Mouse (Mus musculus) kidney, postnatal 0 days (tissue): ENCODE results near the gene Dnmt3a. TPM values are rescaled to one million over a fixed set of nuclear protein-coding genes. Genes with fewer than 3 reads are reported as not detected.

Source experiments
- ATAC-seq: fragments of 200-750 bp; cut with Nextera tagmentation; replicated peaks from 2 replicates; pipeline ENCODE4 v1.8.0; 2017; ENCODE audit warnings: low read depth, moderate number of reproducible peaks, moderate TSS enrichment, moderate library complexity; ENCODE audit not compliant: low FRiP score
- DNase-seq: peaks from one replicate; pipeline ENCODE4 v3.0.0-alpha.2; 2016; ENCODE audit warnings: low spot score
- H3K27ac ChIP-seq: fragments of 300-500 bp; sonication (generic); 2 replicates; pipeline ENCODE4 v1.5.1; 2014; ENCODE audit warnings: mild to moderate bottlenecking
- H3K27me3 ChIP-seq: fragments of 300-500 bp; sonication (generic); 2 replicates; pipeline ENCODE4 v1.6.1; 2014; ENCODE audit warnings: low read length, mixed read lengths; ENCODE audit not compliant: insufficient read depth
- H3K36me3 ChIP-seq: fragments of 300-500 bp; sonication (generic); 2 replicates; pipeline ENCODE4 v1.6.1; 2014; ENCODE audit warnings: low read length, mixed read lengths; ENCODE audit not compliant: insufficient read depth
- H3K4me1 ChIP-seq: fragments of 300-500 bp; sonication (generic); replicated peaks from 2 replicates; pipeline ENCODE4 v1.6.1; 2014; ENCODE audit warnings: antibody characterized with exemption, low read length, mixed read lengths; ENCODE audit not compliant: insufficient read depth
- H3K4me2 ChIP-seq: fragments of 300-500 bp; sonication (generic); 2 replicates; pipeline ENCODE4 v1.6.1; 2014; ENCODE audit warnings: mild to moderate bottlenecking, low read length, moderate library complexity, mixed read lengths
- H3K4me3 ChIP-seq: fragments of 300-500 bp; sonication (generic); replicated peaks from 2 replicates; pipeline ENCODE4 v1.5.1; 2014; ENCODE audit warnings: low read depth, low read length
- H3K9ac ChIP-seq: fragments of 300-500 bp; sonication (generic); 2 replicates; pipeline ENCODE4 v1.6.1; 2014; ENCODE audit warnings: low read depth, low read length
- H3K9me3 ChIP-seq: fragments of 300-500 bp; sonication (generic); replicated peaks from 2 replicates; pipeline ENCODE4 v1.6.1; 2016; ENCODE audit warnings: low read length, inconsistent platforms, mixed read lengths
- CTCF ChIP-seq: IDR thresholded peaks from 2 replicates; pipeline ENCODE4 v1.5.1; 2016; ENCODE audit warnings: antibody characterized with exemption, low read depth, mild to moderate bottlenecking, moderate library complexity
- whole genome bisulfite sequencing: fragments of 180-500 bp; shearing (Covaris S2); extraction: QIAGEN DNeasy Blood & Tissue Kit; methylation state at CpG from one replicate; pipeline ENCODE4 v1.1.7; 2014; 5-methylcytosine and 5-hydroxymethylcytosine counted together
- polyA plus RNA-seq: library from polyadenylated mRNA; unstranded; fragments of >200 nt; fragmentation: Nextera tagmentation; extraction: Ambion mirVana; gene quantifications from 2 replicates; pipeline ENCODE4 v1.2.1, GENCODE M21; 2015

Gene Dnmt3a
- polyA plus RNA-seq, 1 experiment from 2014 or later: 96.5 TPM

DNA sequence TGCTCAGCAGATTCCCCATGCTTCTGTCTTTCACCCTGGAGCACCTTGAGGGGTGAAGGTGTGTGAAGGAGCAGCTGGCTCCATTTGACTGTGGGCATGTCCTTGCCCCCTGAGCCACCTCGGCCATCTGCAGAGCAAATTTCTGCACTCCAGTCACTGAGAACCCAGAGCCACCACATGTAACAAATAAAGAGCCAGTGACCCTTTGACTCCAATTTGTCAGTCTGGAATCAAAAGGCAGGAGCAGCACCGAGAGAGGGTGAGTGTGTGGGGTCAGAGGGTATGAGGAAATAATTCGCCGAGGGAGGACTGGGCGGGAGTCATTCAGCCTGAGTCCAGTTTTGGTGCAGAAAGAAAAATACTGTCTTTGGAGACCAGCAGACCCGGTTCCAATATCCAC lies 44.9 kb downstream of the Dnmt3a start:
- Histone ChIP-seq H3K4me3 (no peak overlapping the region), H3K4me1 (peaks cover 14% of the 10 kb centered on the region), H3K36me3 (0 out of 2 replicates have a peak, but pooled peaks cover 17% of the 10 kb centered on the region), H3K27ac (peak overlapping the region; percentile 73; the same call in 1 of the 2 replicates), H3K4me2 (no peak overlapping the region), H3K9me3 (no peaks in the 10 kb centered on the region), H3K27me3 (no peaks in the 10 kb centered on the region), H3K9ac (no peak overlapping the region)
- no peak for TF ChIP-seq CTCF
- DNase-seq: no peak
- WGBS: 27% methylated on average over 6 of the region's 6 CpGs
- ATAC-seq: no peak

DNA sequence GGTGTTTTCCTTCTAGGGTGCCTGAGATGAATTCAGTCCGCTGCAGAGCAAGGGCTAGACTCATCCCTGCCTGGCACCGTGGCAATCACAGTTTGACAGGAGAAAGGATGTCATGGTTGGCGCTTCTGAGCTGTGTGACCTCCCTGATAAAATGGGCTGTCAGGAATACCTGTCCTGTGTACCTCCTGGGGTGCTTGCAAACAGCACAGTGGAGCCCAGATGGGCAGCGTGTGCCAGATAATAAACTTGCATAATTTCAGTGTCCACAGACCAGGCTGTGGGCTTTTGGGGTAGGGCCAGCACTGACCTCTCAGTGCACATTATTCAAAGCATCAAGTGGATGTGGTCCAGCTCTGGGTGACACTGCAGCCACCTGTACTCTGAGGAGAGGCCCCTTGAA lies 45.4 kb downstream of the Dnmt3a start:
- WGBS: 57% methylated on average over 4 of the region's 4 CpGs
- H3K36me3 ChIP-seq: 0 out of 2 replicates have a peak, but pooled peaks cover 14% of the 10 kb centered on the region
- DNase-seq: no peak

DNA sequence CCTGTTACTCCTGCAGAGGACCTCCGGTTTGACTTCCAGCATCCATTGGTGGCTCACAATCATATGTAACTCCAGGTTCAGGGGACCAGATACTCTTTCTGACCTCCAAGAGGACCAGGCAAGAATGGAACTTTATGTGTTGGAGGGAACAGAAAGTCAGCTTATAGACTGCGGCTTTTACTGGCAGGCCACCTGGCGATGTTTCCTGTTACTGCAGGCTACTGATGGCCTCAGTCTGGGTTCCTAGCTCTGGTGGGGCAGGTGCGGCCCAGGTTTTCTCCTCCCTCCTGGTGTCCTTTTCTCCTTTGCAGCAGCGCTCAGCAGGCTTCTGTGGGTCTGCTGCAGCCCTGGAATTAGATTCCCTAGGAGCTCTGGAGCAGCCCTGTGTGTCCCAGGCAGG lies 46.7 kb downstream of the Dnmt3a start:
- no peak overlapping the region for H3K4me2 ChIP-seq
- 0 out of 2 replicates have a peak, but pooled peaks cover 14% of the 10 kb centered on the region for H3K36me3 ChIP-seq
- no peak overlapping the region for H3K4me3 ChIP-seq
- TF ChIP-seq CTCF: peak; percentile 43
- WGBS: 66% methylated on average over 5 of the region's 5 CpGs
- H3K27ac ChIP-seq: no peak overlapping the region
- H3K4me1 ChIP-seq: peaks cover 25% of the 10 kb centered on the region
- no peak overlapping the region for H3K9ac ChIP-seq
- no peak for ATAC-seq
- H3K27me3 ChIP-seq: no peaks in the 10 kb centered on the region
- no peaks in the 10 kb centered on the region for H3K9me3 ChIP-seq
- DNase-seq: no peak

More for the DNA sequence above, 45.4 kb downstream of the Dnmt3a start:
- ATAC-seq: no peak
- H3K27ac ChIP-seq: no peak overlapping the region
- no peak overlapping the region for H3K4me2 ChIP-seq
- peaks cover 18% of the 10 kb centered on the region for H3K4me1 ChIP-seq
- no peak overlapping the region for H3K4me3 ChIP-seq
- no peaks in the 10 kb centered on the region for H3K9me3 ChIP-seq
- no peak for TF ChIP-seq CTCF
- no peak overlapping the region for H3K9ac ChIP-seq
- H3K27me3 ChIP-seq: no peaks in the 10 kb centered on the region

DNA sequence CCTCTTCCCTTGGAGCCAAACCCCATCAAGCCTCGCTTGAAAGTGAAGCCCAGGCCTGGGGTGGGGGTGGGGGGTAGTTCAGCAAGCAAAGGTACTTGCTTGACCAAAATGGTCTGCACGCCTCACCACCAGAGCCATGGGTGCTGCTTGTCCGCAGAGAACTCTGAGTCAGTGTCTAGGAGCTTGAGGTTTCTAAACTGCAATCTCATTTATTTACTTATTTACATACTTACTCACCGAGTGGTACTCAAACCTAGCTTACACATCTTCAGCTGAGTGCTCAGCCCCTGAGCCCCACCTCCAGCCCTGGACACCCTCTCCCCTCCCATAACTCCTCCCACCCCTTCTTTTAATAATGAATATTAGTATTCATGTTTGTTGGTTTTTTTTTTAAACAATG lies 48.6 kb downstream of the Dnmt3a start:
- ATAC-seq: no peak
- TF ChIP-seq CTCF: no peak

DNA sequence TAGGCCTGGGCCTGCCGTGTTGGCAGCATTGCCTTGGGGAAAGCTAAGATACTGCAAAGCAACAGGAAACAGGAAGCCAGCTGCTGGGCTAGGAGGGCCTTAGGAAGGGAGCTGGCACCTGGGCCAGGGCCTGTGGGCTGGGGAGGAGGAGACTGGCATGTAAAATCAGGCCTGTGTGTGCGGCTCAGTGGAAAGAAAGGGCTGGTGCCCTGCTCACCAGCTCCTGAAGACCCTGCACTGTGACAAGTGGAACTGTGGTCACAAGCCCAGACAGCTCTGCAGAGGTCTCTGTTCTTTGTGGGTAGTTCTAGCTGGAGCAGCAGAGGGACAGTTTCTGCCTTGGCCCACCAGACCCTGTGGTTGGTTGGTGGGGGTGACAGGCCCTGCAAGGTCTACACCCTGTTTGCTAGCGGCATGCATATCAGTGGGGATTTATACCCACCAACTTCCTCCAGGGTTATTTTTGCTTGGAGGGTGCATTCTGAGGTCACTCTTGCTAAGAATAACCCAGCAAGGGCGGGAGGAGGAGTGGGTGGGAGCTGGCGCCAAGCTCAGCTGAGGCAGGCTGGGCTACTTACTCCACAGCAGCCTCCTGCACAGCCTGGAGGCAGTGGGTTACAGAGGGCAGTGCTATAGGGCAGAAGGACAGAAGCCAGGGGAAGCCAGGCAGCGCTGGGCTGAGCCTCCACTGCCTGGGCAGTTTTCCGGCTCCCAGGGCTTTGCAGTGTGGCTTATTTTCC lies 50.1 kb downstream of the Dnmt3a start:
- Histone ChIP-seq H3K4me2 (peak overlapping the region; percentile 19), H3K36me3 (0 out of 2 replicates have a peak, but pooled peaks cover 4% of the 10 kb centered on the region), H3K9ac (no peak overlapping the region), H3K4me3 (no peak overlapping the region), H3K27ac (peak overlapping the region; percentile 88), H3K27me3 (no peaks in the 10 kb centered on the region), H3K4me1 (peaks cover 21% of the 10 kb centered on the region; the same call in 1 of the 2 replicates), H3K9me3 (no peaks in the 10 kb centered on the region)
- ATAC-seq (peak; percentile 66; the same call in 1 of the 2 replicates), DNase-seq (peak; percentile 73)
- TF ChIP-seq CTCF: no peak; the same call in 1 of the 2 replicates
- WGBS: 10% methylated on average over 7 of the region's 7 CpGs

More for the DNA sequence above, 48.6 kb downstream of the Dnmt3a start:
- Histone ChIP-seq H3K27me3 (no peaks in the 10 kb centered on the region), H3K9me3 (no peaks in the 10 kb centered on the region), H3K4me1 (peaks cover 31% of the 10 kb centered on the region), H3K9ac (no peak overlapping the region), H3K36me3 (0 out of 2 replicates have a peak, but pooled peaks cover 14% of the 10 kb centered on the region), H3K4me2 (no peak overlapping the region), H3K4me3 (no peak overlapping the region), H3K27ac (peak overlapping the region; percentile 36; the same call in 1 of the 2 replicates)
- DNase-seq: no peak
- WGBS: 76% methylated on average over 4 of the region's 4 CpGs

DNA sequence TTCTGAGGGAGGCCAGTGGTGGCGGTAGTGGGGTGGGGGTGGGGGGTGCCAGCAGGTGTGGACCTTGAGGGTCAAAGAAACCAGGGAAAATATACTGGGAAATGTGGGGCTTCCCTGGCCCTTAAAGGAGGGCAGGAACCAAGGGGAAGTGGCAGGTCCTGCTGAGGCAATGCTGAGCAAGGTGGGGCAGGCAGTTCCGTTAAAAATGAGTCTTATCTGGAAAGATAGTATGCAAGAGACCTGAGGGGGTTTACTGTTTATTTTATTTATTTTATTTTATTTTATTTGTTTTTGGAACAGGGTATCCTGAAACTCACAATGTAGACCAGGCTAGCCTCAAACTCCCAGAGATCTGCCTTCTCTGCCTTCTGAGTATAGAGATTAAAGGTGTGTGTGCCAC lies 50.9 kb downstream of the Dnmt3a start:
- no peak overlapping the region for H3K9ac ChIP-seq
- no peak for TF ChIP-seq CTCF
- H3K4me3 ChIP-seq: no peak overlapping the region
- H3K27ac ChIP-seq: peak overlapping the region; percentile 88
- ATAC-seq: no peak
- peaks cover 21% of the 10 kb centered on the region; the same call in 1 of the 2 replicates for H3K4me1 ChIP-seq
- H3K9me3 ChIP-seq: no peaks in the 10 kb centered on the region
- H3K27me3 ChIP-seq: no peaks in the 10 kb centered on the region
- no peak overlapping the region for H3K4me2 ChIP-seq
- WGBS: 71% methylated on average over 2 of the region's 2 CpGs
- no peak for DNase-seq
- 0 out of 2 replicates have a peak, but pooled peaks cover 1% of the 10 kb centered on the region for H3K36me3 ChIP-seq
